Mouse (Mus musculus) bone marrow macrophage, adult 2 months (primary cell): Measurements from ENCODE around the gene Ifna1.

Source experiments
- CTCF ChIP-seq: IDR thresholded peaks from 2 replicates; pipeline ENCODE4 v1.5.1; 2012; ENCODE audit warnings: low read depth, mild to moderate bottlenecking, low read length, moderate library complexity
- POLR2A ChIP-seq: IDR thresholded peaks from 2 replicates; pipeline ENCODE4 v1.6.1; 2012; ENCODE audit warnings: mild to moderate bottlenecking, low read depth, low read length, borderline replicate concordance

- TF ChIP-seq CTCF (no peak), POLR2A (no peak)
These were observed 28.4 kb downstream of the Ifna1 start for GRCm38 (mm10) chr4:88878246-88878645.
